Mouse (Mus musculus) CH12.LX (cell line): ENCODE measurements around the gene Zbtb24.

Source experiments
- JUND ChIP-seq: conservative IDR thresholded peaks from 2 replicates; pipeline ENCODE4 v1.6.1; 2011; ENCODE audit warnings: low read depth, low read length, improper control_type of control experiment
- SMC3 ChIP-seq: IDR thresholded peaks from 2 replicates; pipeline ENCODE4 v1.6.1; 2011; ENCODE audit warnings: low read depth, low read length, improper control_type of control experiment
- USF2 ChIP-seq: conservative IDR thresholded peaks from 2 replicates; pipeline ENCODE4 v1.6.1; 2011; ENCODE audit warnings: low read depth, low read length, improper control_type of control experiment
- ZC3H11A ChIP-seq: IDR thresholded peaks from 2 replicates; pipeline ENCODE4 v1.6.1; 2012; ENCODE audit warnings: low read depth, mild to moderate bottlenecking, inconsistent platforms, low read length, improper control_type of control experiment

GRCm38 (mm10) chr10:41459990-41460389 lies 9.8 kb downstream of the Zbtb24 start:
- TF ChIP-seq USF2 (no peak), SMC3 (no peak), ZC3H11A (no peak), JUND (no peak)
